In genomic region chr9:101501036-101501435, GRCm38 (mm10) we compare ENCODE assay signal across 13 mouse cellular contexts.
"Had no signal": no experiment of that assay in that cellular context is flagged by ENCODE, and none has a peak within 500 bp of the region (broad histone marks: within the 10 kb centered on the region; RNA-seq: fewer than 3 reads in every experiment).

No protein-coding gene starts in this region.

- DNase-seq: kidney, postnatal 25 days; layer of hippocampus, adult 9-11 months; layer of hippocampus, postnatal 36 days; lung, adult 2 months; lung, postnatal 36 days; right cerebral cortex, postnatal 14 days; thymus, postnatal 36 days had no signal

- H3K36me3 ChIP-seq: limb, embryonic 12.5 days; liver, embryonic 15.5 days; midbrain, embryonic 13.5 days; stomach, embryonic 15.5 days had no signal

- H3K9ac ChIP-seq: limb, embryonic 12.5 days; liver, embryonic 15.5 days; midbrain, embryonic 13.5 days; stomach, embryonic 15.5 days had no signal

- H3K9me3 ChIP-seq: limb, embryonic 12.5 days; liver, embryonic 15.5 days; midbrain, embryonic 13.5 days; stomach, embryonic 15.5 days had no signal

- H3K4me1 ChIP-seq: liver, embryonic 15.5 days; stomach, embryonic 15.5 days had no signal

- ATAC-seq: lung, postnatal 0 days; midbrain, embryonic 13.5 days had no signal

- H3K4me2 ChIP-seq: limb, embryonic 12.5 days; liver, embryonic 11.5 days; liver, embryonic 15.5 days; midbrain, embryonic 13.5 days; stomach, embryonic 15.5 days had no signal

- H3K27ac ChIP-seq: limb, embryonic 12.5 days; liver, embryonic 15.5 days; midbrain, embryonic 13.5 days; stomach, embryonic 15.5 days had no signal

- H3K4me3 ChIP-seq: limb, embryonic 12.5 days; liver, embryonic 15.5 days; midbrain, embryonic 13.5 days; stomach, embryonic 15.5 days had no signal

- H3K27me3 ChIP-seq: limb, embryonic 12.5 days; liver, embryonic 15.5 days; midbrain, embryonic 13.5 days; stomach, embryonic 15.5 days had no signal
